8 mouse cellular contexts compared by ENCODE assay signal in the genomic region with DNA sequence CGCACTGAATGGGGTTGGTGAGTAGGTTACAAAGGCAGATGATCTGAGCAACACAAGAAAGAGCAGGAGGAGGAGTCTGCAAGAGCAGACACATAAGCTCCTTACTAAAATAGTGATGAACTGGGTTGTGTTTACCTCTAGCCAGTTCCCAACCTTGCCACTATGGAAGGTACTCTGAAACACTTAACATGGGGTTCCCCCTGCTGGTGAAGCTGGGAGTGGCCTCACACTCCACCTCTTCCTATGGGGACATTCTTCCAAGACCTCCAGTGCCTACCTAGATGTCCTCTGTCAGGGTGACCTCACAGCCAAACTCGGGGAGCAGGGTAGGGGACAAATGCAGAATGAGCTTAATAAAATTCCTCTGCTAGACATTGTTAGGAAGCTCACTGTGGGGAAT.
DNase-seq lines count a peak whose midpoint lies in the region; ATAC-seq and TF ChIP-seq lines count a peak whose summit lies in the region.
"Had no signal": no experiment of that assay in that cellular context is flagged by ENCODE, and none has a peak within 500 bp of the region (broad histone marks: within the 10 kb centered on the region; RNA-seq: fewer than 3 reads in every experiment).

No protein-coding gene starts in this region.

- POLR2A ChIA-PET in Patski (lab: Charles Lee): no interaction called here

- no peaks in the 10 kb centered on the region for H3K27me3 ChIP-seq in Patski
- 0 out of 2 replicates have a peak, but pooled peaks cover 2% of the 10 kb centered on the region for H3K27me3 ChIP-seq in forebrain, embryonic 13.5 days
- no peaks in the 10 kb centered on the region for H3K27me3 ChIP-seq in heart, embryonic 14.5 days (ENCODE audit: control insufficient read depth, insufficient read depth, low read length)
- no peaks in the 10 kb centered on the region for H3K27me3 ChIP-seq in stomach, postnatal 0 days (ENCODE audit: control insufficient read depth, insufficient read depth, low read length)
- H3K27me3 ChIP-seq: heart, embryonic 15.5 days had no signal

- TF ChIP-seq CTCF in Patski (IDR thresholded peaks at IDR 0.05): peak; percentile 89
- TF ChIP-seq CTCF in brain, embryonic 14.5 days (IDR thresholded peaks at IDR 0.05; ENCODE audit: borderline replicate concordance, extremely low read depth, insufficient read depth, insufficient read length): peak; percentile 73
- peak; percentile 93 for TF ChIP-seq CTCF in layer of hippocampus, adult 2 months (conservative IDR thresholded peaks at IDR 0.05)
- peak; percentile 80 for TF ChIP-seq CTCF in stomach, postnatal 0 days (IDR thresholded peaks at IDR 0.05; ENCODE audit: low read depth)

- ATAC-seq in Patski: peak; percentile 82
- ATAC-seq in forebrain, embryonic 13.5 days: peak; percentile 60; the same call in 1 of the 2 replicates
- 0 out of 2 replicates have a peak, but pooled peaks have one; percentile 15 for ATAC-seq in heart, embryonic 14.5 days (ENCODE audit: insufficient number of reproducible peaks, insufficient read depth, low FRiP score, low read depth)
- 0 out of 2 replicates have a peak, but pooled peaks have one; percentile 51 for ATAC-seq in stomach, postnatal 0 days (ENCODE audit: low FRiP score, low TSS enrichment)

- no peak overlapping the region for H3K27ac ChIP-seq in forebrain, embryonic 13.5 days
- H3K27ac ChIP-seq in heart, embryonic 14.5 days (replicated peaks in 1 of 2; ENCODE audit: control insufficient read depth in 1 of 2, insufficient read depth in 1 of 2, low read depth in 2 of 2, low read length in 2 of 2): no peak overlapping the region
- H3K27ac ChIP-seq in layer of hippocampus, adult 2 months: no peak overlapping the region
- H3K27ac ChIP-seq in stomach, postnatal 0 days (replicated peaks): no peak overlapping the region
- H3K27ac ChIP-seq: heart, embryonic 15.5 days had no signal

- no peak overlapping the region for H3K9ac ChIP-seq in forebrain, embryonic 13.5 days
- no peak overlapping the region for H3K9ac ChIP-seq in heart, embryonic 14.5 days (ENCODE audit: low read length)
- no peak overlapping the region for H3K9ac ChIP-seq in stomach, postnatal 0 days (ENCODE audit: low read length)
- H3K9ac ChIP-seq: heart, embryonic 15.5 days had no signal

- peaks cover 20% of the 10 kb centered on the region for H3K4me1 ChIP-seq in forebrain, embryonic 13.5 days
- peaks cover 0 to 5% of the 10 kb centered on the region in 2 experiments; a peak in 1 of 4 replicates for H3K4me1 ChIP-seq in heart, embryonic 14.5 days (ENCODE audit: control insufficient read depth in 2 of 2, insufficient read depth in 2 of 2, low read length in 2 of 2)
- H3K4me1 ChIP-seq in stomach, postnatal 0 days (replicated peaks; ENCODE audit: control insufficient read depth, insufficient read depth): no peaks in the 10 kb centered on the region
- H3K4me1 ChIP-seq: heart, embryonic 15.5 days had no signal

- TF ChIP-seq POLR2A in brain, embryonic 14.5 days (IDR thresholded peaks at IDR 0.05; ENCODE audit: borderline replicate concordance, extremely low read depth, insufficient read depth, insufficient read length, poor library complexity, severe bottlenecking): no peak

- CTCF ChIA-PET in Patski (lab: Charles Lee): interaction anchor here (0.5 to 2.3 kb wide), 16 partner anchors 11 to 856 kb away, joined by 3 to 9 read pairs (median 4); no protein-coding TSS in a partner anchor

- no peak overlapping the region for H3K4me2 ChIP-seq in forebrain, embryonic 13.5 days
- no peak overlapping the region for H3K4me2 ChIP-seq in heart, embryonic 14.5 days (ENCODE audit: low read length)
- no peak overlapping the region for H3K4me2 ChIP-seq in stomach, postnatal 0 days (replicated peaks; ENCODE audit: low read depth)
- H3K4me2 ChIP-seq: heart, embryonic 15.5 days had no signal

- in situ Hi-C loops in Patski (cut with MboI; ENCODE audit: low pct_unique_long_range_greater_than_20kb): loop anchor here (5.0 to 10.0 kb wide), 3 partner anchors 157 to 835 kb away; no protein-coding TSS in a partner anchor

- 54% methylated on average over 2 of the region's 2 CpGs for WGBS in forebrain, embryonic 13.5 days
- WGBS in heart, embryonic 14.5 days: 58% methylated on average over 2 of the region's 2 CpGs
- WGBS in stomach, postnatal 0 days: 55% methylated on average over 2 of the region's 2 CpGs

- H3K4me3 ChIP-seq in forebrain, embryonic 13.5 days: no peak overlapping the region
- H3K4me3 ChIP-seq in heart, embryonic 14.5 days (ENCODE audit: control insufficient read depth in 1 of 2, insufficient read depth in 1 of 2, low read depth in 1 of 2, low read length in 2 of 2): no peak overlapping the region
- H3K4me3 ChIP-seq in layer of hippocampus, adult 2 months: no peak overlapping the region
- H3K4me3 ChIP-seq in stomach, postnatal 0 days (ENCODE audit: low read depth, low read length): no peak overlapping the region
- H3K4me3 ChIP-seq: heart, embryonic 15.5 days had no signal

- H3K36me3 ChIP-seq in forebrain, embryonic 13.5 days (ENCODE audit: poor library complexity, severe bottlenecking): no peaks in the 10 kb centered on the region
- no peaks in the 10 kb centered on the region for H3K36me3 ChIP-seq in heart, embryonic 14.5 days (ENCODE audit: control insufficient read depth, insufficient read depth, low read length)
- no peaks in the 10 kb centered on the region for H3K36me3 ChIP-seq in stomach, postnatal 0 days (ENCODE audit: control insufficient read depth, insufficient read depth, low read length)
- H3K36me3 ChIP-seq: heart, embryonic 15.5 days had no signal

- no peaks in the 10 kb centered on the region for H3K9me3 ChIP-seq in forebrain, embryonic 13.5 days (replicated peaks)
- H3K9me3 ChIP-seq in heart, embryonic 14.5 days (ENCODE audit: control insufficient read depth, low read length): no peaks in the 10 kb centered on the region
- no peaks in the 10 kb centered on the region for H3K9me3 ChIP-seq in stomach, postnatal 0 days (ENCODE audit: control insufficient read depth, low read length)
- H3K9me3 ChIP-seq: heart, embryonic 15.5 days had no signal

- no peak for TF ChIP-seq EP300 in stomach, postnatal 0 days (optimal IDR thresholded peaks at IDR 0.05)

- no peak for DNase-seq in Patski (ENCODE audit: low read depth, low spot score)
- peak; percentile 66 for DNase-seq in brain, embryonic 14.5 days (ENCODE audit: low read depth)
- peak; percentile 54 to 78 for DNase-seq in layer of hippocampus, adult 2 months (ENCODE audit: low spot score in 2 of 2)
- DNase-seq in lung, postnatal 36 days: peak; percentile 66
- DNase-seq in stomach, postnatal 0 days (ENCODE audit: low spot score): peak; percentile 41

Comparison
In these comparisons a context has a peak if more than half of its experiments do, and no peak if none do; other contexts are left out.
1. ATAC-seq: peak in every context shown above with its lines; median percentile 82 in Patski; 60 in forebrain, embryonic 13.5 days; 51 in stomach, postnatal 0 days; 15 in heart, embryonic 14.5 days.